Mouse (Mus musculus): ENCODE measurements around the gene Ebpl.

GRCm38 (mm10) chr14:61344590-61344989 is 15.6 kb downstream of the Ebpl start:
- TF ChIP-seq POLR2A (IDR thresholded peaks at IDR 0.05; ENCODE audit: insufficient read depth, low read length) (no peak), EP300 (IDR thresholded peaks at IDR 0.05; ENCODE audit: insufficient read depth, low read depth, low read length) (no peak), CTCF (IDR thresholded peaks at IDR 0.05; ENCODE audit: low read depth, low read length) (no peak)

Measured in ES-Bruce4 (cell line).